Mouse (Mus musculus) urinary bladder, postnatal 4 days (tissue): ENCODE measurements around the gene Ccdc86.

Experiments
- DNase-seq, 2 experiments: peaks; one replicate each; pipeline ENCODE4 v3.0.0; 2021 to 2022; ENCODE audit warnings: low spot score in 2 of 2

Gene Ccdc86

DNA sequence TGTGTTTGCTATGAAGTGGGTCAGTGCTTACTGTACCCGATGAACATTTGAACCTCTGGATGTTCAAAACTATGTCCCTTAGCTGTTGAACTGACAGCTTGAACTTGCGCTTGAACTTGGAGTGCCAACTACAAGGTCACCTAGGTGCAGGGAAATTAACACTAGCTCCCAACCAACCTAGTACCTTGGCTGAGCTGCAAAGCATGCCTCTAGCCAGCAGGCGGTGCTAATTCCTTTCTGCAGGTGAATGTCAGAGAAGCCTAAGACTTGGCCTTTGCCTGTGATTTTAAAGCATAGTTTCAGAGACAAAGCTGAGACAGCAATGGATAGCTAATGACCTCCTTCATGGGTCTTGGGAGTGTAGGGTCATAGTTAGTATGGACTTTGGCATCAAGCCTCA lies 41.2 kb downstream of the Ccdc86 start:
- peak; percentile 42 to 66 for DNase-seq

DNA sequence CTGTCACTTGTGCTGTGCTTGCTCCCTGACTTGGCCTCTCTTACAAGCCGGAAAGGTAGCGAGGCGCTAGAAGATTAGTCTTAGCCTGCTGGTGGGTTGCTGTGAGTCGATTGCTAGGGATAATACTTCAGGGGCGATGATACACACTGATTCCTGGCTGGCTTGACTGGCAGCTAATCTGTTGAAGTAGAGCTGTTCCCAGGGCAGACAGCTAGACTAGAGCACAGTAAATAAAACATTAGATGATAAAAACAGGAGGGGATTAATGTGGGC lies 43.4 kb downstream of the Ccdc86 start:
- no peak for DNase-seq

DNA sequence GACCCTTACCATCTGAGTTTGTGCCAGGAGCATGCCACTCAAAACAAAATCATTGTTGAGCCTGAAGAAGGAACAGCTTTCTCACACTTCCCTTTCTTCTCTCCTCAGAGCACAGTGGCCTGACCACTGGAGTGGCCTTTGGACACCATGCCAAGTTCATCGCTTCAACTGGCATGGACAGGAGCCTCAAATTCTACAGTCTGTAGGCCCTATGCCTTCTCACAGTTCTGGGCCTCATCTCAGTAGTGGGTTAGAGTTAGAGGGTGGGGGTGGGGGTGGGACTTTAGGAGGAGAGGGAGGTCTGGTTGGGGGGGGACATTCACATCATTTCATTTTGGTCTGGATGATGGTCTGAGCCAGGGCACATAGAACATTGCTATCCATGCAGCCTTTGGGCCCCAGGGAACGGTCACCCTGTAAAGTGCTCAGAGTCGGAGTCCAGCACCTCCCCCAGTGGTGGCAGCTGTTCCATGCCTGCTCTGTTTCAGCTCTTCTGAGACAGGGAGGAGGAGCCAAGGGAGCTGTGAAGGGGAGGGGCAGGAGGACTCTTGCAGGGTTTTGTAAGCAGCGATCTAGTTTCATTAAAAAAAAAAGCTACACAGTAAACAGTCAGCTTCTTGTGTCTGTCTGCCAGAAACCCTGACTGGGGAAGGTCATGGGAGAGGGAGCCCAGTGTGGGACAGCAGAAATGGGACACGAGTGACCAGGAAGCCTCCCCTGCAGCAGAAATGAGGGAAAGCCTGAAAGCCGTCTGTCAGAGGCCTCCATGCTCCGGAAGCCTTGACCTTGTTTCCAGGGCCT lies 43.9 kb downstream of the Ccdc86 start:
- DNase-seq = peak; percentile 70 to 72

DNA sequence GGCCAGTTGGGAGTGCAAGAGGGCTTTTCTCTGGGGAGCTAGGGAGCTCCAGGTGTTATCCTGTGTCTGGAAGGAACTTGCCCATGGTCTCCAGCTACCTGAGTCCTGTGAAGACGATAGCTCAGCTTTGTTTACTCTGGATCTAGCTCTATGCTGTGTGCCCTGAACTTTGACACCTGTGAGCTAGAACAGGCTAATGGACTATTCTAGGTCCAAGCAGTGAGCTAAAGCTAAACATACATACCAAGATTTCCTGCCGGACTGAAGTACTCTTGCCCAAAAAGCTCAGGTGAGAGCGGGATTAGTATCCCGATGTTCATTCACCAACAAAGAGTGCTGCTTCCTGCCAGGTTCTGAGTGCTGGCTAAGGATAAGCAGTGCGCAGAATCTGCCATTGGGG lies 44.6 kb downstream of the Ccdc86 start:
- DNase-seq = no peak

DNA sequence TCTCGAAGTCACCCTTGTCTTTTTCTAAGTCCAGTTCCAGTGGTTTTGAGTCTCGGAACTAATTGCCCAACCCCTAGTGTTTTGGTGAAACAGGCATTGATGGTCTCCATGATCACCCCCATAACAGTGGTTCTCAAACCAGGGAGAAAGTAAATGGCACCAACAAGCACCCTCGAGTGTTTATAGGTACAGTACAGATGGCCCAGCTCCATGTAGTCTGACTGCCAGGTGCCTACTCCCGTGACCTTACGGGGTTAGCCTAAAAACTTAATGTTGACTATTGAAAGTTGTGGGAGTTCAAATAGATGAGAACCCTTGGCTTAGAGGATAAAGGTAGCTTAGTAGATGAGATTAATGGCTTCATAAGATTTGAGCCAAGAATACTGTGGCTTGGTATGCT lies 48.0 kb downstream of the Ccdc86 start:
- no peak for DNase-seq

DNA sequence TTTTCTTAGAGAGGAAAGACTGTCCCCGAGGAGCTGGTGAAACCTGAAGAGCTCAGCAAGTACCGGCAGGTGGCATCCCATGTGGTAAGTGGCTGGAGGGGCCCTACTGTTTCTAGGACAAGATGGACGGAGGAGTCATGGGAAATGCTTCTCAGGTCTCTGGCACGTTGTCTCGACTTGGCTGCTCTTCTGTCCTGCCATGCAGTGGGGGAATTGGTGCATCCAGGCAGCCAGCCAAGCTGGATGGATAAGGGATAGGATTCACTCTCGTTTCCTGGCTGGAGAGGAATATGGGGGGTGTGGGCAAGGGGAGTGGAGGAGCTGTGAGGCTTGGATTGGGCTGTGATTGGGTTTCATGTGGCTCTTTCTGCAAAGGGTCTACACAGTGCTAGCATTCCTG lies 48.8 kb downstream of the Ccdc86 start:
- DNase-seq = no peak

DNA sequence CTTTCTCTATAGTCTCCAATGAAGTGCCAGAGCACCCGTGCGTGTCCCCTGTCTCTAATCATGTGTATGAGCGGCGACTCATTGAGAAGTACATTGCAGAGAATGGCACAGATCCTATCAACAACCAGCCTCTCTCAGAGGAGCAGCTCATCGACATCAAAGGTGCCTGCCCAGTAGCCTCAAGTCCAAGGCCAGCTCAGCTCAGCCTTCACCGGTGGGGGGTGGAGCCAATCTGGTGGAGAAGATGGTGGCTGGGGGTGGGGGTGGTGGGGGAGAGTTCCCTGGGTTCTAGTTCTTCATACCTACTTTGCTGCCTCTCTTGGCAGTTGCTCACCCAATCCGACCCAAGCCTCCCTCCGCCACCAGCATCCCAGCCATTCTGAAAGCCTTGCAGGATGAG lies 51.6 kb downstream of the Ccdc86 start:
- DNase-seq = no peak

DNA sequence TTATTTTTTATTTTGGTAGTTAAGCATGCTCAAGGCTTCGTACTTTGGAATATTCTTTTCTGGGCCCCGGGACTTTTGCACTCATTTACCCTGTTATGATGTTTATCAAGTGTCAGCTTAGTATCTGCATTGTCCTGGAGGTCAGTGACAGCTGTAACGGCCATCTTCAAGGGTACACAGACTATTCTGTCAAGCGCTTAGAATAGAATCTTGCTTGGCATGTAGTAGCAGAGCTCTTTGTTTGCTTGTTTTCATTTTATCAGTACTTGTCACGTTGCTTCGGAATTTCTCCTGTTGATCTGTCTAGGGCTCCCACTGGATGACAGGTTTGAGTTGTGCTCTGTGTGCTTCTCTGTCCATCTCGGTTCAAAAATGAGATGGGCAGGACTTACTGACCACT lies 52.2 kb downstream of the Ccdc86 start:
- DNase-seq = no peak

DNA sequence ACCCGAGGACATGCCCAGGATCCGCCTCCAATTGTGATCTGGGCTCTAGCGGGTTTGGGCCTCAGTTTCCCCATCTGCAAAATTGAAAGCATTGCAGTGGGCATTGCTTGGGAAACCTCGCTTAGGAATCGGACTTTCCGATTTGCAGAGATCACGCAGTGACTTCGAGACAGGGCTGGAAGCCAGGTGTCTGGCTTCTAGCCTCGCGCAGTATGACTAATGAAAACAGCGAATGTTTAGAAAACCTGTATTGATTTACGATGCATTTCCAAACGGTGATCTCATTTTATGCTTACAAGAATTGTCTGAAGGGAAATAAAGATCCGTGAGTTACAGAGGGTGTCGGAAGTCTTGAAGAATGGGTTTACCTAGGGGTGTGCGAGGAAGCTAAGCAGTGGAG lies 53.4 kb downstream of the Ccdc86 start:
- DNase-seq = no peak

DNA sequence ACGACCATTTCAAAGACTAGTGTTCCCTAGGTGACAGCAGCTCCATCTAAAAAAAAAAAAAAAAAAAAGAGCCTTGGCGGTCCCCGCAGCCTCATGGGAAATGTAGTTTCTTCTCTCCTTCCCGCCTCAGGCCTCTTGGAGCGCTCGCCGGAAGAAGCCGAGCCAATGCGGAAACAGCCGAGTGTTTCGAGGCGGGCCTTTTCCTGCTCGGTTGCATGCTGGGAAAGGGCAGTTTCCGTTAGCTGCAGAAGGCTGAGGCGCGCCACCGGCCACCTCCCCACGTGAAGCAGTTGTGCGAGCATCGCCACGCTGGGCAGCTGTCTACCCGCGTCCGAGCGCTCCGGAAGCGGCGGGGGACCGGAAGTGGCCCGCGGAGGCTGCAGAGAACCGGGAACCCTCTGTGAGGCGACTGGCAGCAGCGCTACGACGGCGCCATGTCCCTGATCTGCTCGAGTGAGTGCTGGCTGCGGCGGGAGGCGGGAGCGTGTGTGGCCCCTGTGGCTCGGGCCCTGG lies 54.0 kb downstream of the Ccdc86 start, which contains the start of gene Prpf19:
Gene Prpf19, plus strand, starts transcription at position 216 of the 513 bp plus-strand sequence.
- peak; percentile 95 to 97 for DNase-seq

DNA sequence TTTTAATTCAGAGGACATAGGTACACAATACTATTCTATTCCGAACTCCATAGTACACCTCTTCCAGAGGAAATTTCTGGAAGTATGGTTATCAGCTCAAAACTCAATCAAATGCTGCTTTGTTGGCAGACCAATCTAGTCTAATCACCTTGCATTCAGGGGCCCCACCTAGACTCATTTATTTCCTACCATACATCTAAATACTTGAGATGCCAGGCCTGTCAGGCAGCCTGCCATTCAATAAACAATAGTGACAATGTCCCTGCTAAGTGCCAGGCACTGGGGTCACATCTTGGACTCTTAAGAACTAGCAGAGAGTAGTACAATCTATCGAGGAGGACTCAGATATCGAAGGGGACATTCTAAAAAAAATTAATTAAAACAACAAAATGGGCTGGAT lies 56.9 kb downstream of the Ccdc86 start:
- DNase-seq = no peak
